Mouse (Mus musculus) liver, adult 2 months (tissue): ENCODE data around the gene Siglech.

Experiments
- CTCF ChIP-seq: fragments of 200-500 bp; IDR thresholded peaks from 2 replicates; pipeline ENCODE4 v1.5.1; 2011; ENCODE audit warnings: low read depth, low read length, control low read depth
- POLR2A ChIP-seq: fragments of 200-500 bp; IDR thresholded peaks from 2 replicates; pipeline ENCODE4 v1.6.1; 2011; ENCODE audit warnings: low read length, control low read depth; ENCODE audit not compliant: insufficient read depth; ENCODE audit errors: extremely low read depth

DNA sequence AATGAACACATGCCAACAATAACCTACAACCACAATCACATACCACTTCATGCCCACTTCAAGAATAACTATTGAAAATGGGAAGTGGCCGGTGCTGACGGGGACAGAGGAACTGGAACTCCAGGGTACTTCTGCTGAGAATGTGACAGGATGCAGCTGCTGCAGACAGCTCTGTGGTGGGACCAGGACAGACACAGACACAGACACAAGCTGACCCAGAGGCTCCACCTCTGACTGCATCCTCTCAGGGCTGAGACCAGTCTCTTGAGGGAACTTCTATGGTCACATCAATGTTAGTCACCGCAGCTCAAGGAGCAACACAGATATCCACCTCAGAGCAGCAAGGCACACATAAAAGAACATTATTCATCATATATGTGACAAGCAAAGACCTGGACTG, 16.6 kb downstream of the Siglech start:
- TF ChIP-seq CTCF, result no peak
- TF ChIP-seq POLR2A, result no peak
